Mouse (Mus musculus): ENCODE measurements around the gene Pram1.

The Pram1 gene

GRCm38 (mm10) chr17:33666813-33667212 lies 29.0 kb downstream of the Pram1 start:
- no peak for DNase-seq (ENCODE audit: low spot score in 2 of 2)

GRCm38 (mm10) chr17:33669681-33670080 lies 31.8 kb downstream of the Pram1 start:
- DNase-seq (ENCODE audit: low spot score in 2 of 2), result no peak

- DNase-seq (ENCODE audit: low spot score in 2 of 2), result no peak
Measured at GRCm38 (mm10) chr17:33673837-33674236, 36.0 kb downstream of the Pram1 start.

- DNase-seq (ENCODE audit: low spot score in 2 of 2), result no peak
Measured at GRCm38 (mm10) chr17:33675452-33675851, 37.6 kb downstream of the Pram1 start.

- no peak for DNase-seq (ENCODE audit: low spot score in 2 of 2)
Measured at GRCm38 (mm10) chr17:33676086-33676485, 38.2 kb downstream of the Pram1 start.

GRCm38 (mm10) chr17:33678771-33679170 lies 40.9 kb downstream of the Pram1 start:
- no peak for DNase-seq (ENCODE audit: low spot score in 2 of 2)

- no peak for DNase-seq (ENCODE audit: low spot score in 2 of 2)
Measured at GRCm38 (mm10) chr17:33681767-33682166, 43.9 kb downstream of the Pram1 start.

- DNase-seq (ENCODE audit: low spot score in 2 of 2), result peak; percentile 49 to 59
Measured at GRCm38 (mm10) chr17:33684671-33685231, 46.9 kb downstream of the Pram1 start.

- peak; percentile 98 for DNase-seq (ENCODE audit: low spot score in 2 of 2)
Measured at GRCm38 (mm10) chr17:33685249-33685653, 47.4 kb downstream of the Pram1 start.

- DNase-seq (ENCODE audit: low spot score in 2 of 2), result no peak
Measured at GRCm38 (mm10) chr17:33686760-33687159, 48.9 kb downstream of the Pram1 start, which contains the start of gene Hnrnpm. TSS of gene Hnrnpm (minus strand) at chr17:33686860.

Data from spleen, postnatal 14 days (tissue).